Mouse (Mus musculus): Measurements from ENCODE around the gene Lhpp.
"Not testable (repeated sequence)": the region's sequence is repeated elsewhere in the genome, so short reads cannot be mapped to it uniquely, and the experiment has no call there.

The Lhpp gene

DNA sequence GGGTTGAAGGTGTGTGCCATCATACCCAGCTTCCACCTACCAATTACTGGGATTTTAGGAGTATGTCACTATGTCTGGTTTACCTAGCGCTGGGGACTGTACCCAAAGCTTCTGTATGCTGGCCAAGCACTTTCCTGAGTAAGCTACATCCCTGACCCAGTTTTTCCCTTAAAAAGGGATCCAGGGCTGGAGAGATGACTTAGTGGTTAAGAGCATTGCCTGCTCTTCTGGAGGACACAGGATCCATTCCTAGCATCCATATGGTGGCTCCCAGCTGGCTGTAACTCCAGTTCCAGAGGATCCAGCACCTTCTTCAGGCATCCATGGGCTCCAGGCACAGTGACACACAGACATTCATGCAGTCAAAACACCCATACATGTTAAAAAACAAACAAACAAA is 36.1 kb downstream of the Lhpp start:
- no peak for DNase-seq (ENCODE audit: low spot score in 2 of 2)

DNA sequence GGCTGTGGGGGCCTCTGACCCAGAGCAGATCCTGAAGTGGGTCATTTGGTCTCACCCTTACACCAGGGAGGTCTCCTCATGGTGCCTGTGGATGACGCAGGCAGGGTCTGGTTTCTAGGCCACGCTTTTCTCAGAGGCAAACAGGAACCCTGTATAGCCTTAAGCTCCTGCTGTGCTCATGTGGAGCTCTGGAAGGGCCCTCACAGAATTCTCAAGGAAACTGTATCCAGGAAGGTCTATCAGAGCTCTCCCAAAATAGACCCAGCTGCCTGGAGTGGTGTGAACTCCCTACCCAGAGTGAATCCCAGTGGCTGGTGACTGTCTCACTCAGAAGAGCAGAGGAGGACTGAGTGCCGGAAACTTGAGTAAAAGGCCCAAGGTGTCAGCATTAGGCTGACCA is 44.0 kb downstream of the Lhpp start:
- DNase-seq (ENCODE audit: low spot score in 2 of 2), result no peak

DNA sequence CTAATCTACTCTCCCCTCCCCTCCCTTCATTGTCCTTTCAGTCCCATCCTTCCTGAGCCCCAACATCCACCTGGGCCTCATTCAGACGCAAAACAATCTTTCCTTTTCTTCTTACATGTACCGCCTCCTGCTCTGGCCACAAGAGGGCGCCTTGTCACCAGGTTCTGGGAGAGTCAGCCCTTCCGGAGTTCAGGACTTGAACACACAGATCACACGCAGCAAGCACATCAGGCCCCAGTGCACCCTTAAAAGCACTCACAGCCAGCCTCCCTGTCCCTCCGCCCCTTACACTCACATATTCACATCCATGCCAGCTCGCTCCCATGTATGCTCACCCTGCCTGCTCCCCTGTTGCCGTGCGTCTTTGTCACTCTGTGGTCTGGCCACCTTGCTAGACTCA is 45.6 kb downstream of the Lhpp start:
- DNase-seq (ENCODE audit: low spot score in 2 of 2), result peak; percentile 81 to 90

DNA sequence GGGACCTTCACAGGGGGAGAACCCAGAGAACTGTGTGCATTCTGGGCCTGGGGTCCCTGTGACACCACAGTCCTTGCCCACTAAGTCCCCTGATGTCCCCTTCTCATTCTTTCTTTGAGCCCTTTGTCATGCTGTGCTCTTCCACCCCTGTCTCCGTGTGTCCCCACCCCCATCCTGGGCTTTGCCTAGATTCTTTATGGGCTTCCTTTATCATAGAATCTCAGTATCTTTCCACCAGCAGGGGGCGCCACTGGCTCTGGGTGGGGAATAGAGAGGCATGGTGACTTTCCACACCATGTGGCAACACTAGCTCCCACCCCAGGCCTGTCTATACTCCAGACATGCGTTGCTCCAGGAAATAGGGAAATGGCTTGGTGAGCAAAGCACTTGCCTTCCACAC is 46.1 kb downstream of the Lhpp start:
- DNase-seq (ENCODE audit: low spot score in 2 of 2), result peak; percentile 80 to 93

DNA sequence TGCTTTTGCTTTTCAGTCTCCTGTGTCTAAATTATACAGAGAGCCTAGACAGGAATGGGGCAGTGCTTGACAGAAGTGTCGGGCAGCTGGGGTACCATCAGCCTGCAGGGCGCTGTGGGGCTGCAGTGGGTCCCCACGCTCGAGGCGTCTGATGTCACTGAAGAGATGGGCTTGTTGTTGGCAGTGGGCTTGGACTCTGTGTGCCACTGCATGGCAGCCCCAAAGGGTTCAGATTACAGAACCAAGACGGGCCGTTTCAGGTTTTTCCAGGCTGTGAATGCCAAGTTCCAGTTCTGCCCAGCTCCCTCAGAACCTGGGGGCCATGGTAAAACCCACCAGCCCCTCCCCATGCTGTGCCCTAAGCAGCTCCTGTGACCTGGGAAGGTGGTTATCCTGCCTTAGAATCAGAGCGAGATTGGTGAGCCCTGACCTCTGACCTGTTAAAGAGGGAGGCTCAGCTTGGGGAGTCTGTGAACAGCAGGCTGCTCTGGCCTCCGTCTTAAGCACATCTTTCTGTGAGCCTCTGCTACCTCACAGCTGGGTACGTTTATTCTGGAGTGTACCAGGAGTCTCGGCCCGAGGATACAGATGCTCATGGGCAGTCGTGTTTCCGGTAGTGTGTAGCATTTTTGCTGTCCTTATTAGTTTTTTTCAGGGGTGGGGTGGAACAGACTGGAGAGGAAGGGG is 47.1 kb downstream of the Lhpp start:
- no peak for DNase-seq (ENCODE audit: low spot score in 2 of 2)

DNA sequence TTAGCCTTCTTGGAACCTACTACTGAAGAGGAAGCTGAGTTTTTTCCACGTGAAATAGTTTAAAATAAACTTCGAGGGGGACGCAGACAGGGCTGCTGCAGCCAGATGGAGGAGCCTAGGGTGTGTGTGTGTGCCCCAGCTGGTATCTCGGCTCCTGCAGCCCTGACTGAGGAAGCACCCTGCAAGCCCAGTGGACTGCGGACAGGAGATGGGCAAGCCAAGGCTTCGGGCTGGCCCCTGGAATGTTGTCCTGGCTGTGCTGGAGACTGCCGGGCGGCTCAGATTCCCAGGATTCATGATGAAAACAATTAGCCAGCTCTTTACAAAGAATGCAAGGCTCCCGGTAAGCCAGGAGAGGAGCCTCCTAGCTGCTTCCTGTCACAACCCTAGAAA is 47.6 kb downstream of the Lhpp start:
- DNase-seq (ENCODE audit: low spot score in 2 of 2), result no peak

DNA sequence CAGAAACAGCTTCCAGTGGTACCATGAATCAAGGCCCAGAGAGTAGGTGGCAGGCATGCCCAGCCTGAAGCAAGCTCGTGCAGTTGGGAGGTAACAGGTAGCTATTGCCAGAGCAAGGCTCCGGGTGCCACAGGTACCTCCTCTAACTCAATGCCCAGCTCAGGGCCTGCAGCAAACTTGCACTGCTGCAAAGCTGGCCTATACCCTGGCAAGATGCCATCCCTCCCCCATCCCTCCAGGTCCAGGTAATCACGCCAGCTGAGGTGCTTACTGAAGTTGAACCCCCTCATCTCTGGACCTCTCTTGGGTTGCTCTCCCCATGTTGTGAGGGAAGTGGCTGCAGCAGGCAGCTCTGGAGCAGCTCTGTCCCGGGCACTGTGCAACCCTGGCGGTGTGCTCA is 48.2 kb downstream of the Lhpp start:
- DNase-seq (ENCODE audit: low spot score in 2 of 2), result no peak

DNA sequence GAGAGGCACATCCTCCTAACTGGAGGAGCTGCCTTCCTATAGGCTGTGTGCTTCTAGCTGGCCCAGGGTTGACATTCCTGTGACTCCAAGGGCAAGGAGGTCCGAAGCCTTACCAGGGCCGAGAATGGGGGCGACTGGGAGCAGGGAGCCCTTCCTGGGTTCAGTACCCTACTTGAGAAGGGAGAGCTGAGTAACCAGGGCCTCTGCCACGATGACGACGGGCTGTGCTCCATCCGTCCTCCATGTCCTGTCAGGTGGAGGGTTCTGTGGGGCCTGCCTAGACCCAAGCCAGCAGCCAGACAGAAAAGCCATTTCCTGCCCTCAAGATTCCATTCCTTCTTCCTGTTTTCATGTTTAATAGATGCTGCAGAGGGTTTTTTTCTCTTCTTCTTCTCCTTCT is 49.2 kb downstream of the Lhpp start:
- no peak for DNase-seq (ENCODE audit: low spot score in 2 of 2)

DNA sequence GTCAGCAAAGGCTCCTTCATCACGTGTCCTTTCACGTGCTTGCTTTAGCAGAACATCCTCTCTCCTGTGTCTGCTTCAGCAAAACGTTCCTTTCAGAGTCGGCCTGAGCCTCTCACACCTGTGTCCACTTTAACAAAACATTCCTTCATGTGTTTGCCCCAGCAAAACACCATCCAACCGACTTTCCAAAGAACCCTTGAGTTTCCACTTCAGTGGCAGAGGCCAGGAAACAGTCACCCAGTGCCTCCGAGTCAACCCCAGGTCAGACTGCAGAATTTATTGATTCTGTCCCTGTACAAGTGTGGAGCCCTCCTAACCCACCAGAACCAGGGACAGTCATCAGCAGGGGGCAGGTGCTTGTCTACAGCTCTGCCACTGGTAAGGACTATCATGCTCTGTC is 52.4 kb downstream of the Lhpp start:
- DNase-seq (ENCODE audit: low spot score in 2 of 2), result not testable (repeated sequence)

DNA sequence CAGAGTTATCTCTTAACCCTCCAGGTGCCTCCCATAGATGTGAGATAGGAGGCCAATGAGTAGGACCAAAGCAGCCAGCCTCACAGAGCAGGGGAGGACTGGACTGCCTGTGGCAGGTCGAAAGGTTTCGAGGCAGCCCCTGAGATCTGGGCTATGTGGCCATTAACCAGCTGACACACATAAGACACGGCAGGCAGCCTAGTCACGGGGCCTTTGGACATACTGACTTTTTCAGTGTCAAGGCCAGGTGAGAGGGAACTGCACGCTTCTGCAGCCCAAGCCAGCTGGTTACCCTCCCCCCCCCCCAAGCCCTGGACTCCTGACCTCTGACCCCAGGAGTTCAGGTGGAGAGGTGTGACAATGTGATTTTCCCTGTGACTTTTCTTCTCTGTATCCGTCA is 54.4 kb downstream of the Lhpp start:
- DNase-seq (ENCODE audit: low spot score in 2 of 2), result no peak

DNA sequence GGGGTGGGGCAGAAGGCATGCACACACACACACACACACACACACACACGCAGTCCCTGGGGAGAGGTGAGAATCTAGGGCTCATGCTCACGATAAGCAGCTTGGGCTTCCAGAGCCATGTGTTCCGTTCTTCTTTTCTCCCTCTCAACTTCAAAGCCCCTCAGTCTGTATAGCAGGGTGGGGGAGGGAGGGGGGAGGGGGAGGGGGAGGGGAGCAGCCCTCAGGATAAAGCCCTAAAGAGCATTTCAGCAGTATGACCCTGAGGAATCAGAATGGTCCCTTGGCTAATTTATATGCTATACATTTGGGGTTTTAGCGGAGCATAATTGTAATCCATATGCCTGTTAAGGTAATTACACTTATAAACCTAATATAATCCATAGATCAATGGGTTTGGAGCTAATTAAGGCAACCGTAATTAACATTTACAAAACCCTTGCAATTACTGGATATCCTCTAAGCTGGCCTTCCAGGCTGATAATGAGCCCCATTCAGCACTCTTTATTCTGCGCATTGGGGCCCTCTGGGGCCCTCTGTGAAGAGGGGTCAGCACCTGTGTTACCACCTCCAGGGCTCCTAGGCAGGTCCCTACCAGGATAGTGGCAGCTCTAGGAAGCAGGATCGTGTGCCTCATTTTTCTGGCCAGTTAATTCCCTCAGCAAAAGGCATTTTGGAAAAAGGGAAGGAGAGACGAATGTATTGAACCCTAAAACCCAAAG is 55.4 kb downstream of the Lhpp start:
- DNase-seq (ENCODE audit: low spot score in 2 of 2), result no peak

DNA sequence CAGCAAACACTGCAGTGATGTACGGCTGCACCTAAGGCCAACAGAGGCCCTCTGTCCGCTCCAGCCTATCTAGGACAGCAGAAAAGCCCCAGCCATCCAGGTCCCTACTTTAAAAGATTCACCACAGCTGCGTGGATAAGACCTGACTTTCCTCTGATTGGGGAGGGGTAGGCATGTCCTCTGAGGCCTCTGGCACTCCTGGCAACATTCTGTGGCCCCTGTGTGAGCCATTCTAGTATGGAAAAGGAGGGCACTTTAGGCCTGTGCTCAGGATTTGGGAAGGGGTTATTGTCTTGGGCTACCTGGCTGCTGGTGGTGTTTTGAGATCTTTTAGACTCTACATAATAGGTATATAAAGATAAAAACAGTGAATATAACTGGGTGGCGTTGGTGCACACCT is 56.1 kb downstream of the Lhpp start:
- DNase-seq (ENCODE audit: low spot score in 2 of 2), result no peak

DNA sequence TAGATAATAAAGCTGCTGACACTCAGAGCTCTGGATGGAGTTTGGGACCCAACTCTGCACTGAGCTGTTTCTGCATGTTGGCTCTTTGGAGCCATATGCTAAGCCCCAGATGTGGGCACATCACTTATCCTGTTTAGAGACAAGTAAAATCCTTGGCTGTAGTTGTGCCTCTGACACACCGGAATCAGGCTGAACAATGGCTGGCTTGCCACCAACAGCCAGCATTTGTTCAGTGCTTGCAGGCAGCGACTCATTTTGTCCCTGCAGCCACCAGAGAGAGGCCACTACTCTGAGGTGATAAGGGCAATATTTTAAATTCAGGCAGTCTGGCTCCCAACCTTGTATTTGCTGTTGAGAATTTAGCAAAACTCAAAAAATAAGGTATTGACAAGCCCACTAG is 58.2 kb downstream of the Lhpp start:
- DNase-seq (ENCODE audit: low spot score in 2 of 2), result no peak

DNA sequence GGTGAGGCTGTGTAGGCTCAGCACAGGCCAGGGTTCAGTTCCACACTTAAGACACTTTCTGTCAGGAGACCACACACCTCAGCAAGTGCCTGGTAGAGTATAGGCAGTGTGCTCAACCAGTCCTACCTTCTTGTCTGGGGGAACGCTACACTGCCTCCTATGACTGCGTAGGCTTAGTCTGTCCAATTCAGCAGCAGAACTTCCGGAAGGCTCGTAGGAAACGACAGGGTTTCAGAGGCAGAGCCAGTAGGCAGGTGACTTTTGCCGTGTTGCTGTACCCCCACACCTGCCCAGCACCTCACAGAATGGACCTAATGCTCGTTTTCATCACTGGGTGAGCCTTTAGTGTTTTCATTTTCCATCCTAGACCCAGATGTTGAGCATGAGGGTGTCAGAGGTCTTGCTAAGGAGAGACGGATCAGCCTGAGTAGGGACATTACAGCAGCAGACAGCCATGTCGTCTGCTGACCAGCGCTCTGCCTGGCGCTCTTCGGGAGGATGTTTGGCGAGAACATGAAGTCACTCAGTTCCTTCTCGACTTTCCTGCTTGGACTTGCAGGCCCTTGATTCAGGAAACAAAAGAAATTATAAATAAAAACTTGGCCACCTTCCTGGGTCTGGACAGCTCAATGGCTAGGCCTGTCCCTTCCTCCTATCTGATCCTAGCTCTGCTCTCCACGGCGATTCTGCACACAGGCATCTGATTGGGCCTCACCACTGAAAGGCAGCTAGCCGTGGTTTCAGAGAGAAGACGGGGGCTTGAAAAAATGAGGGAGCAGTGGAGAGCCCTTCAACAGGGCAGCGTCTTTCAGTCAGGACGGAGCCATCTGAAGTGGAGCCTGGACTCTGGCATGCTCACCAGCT is 59.8 kb downstream of the Lhpp start:
- DNase-seq (ENCODE audit: low spot score in 2 of 2), result no peak

DNA sequence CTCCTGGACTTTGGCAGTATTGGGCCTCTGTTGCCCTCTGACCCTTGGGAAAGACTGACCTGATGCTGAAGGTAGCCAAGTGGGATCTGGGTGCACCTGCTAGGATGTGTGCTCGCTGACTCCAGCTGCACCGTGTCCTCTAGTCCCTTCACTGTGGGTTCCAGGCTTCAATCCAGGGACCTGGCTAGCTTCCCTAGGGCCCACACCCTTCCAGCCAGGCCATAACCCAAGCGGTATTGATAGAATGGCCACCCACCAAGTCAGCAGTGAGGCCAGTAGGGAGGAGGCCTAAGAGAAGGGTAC is 60.4 kb downstream of the Lhpp start:
- DNase-seq (ENCODE audit: low spot score in 2 of 2), result no peak

DNA sequence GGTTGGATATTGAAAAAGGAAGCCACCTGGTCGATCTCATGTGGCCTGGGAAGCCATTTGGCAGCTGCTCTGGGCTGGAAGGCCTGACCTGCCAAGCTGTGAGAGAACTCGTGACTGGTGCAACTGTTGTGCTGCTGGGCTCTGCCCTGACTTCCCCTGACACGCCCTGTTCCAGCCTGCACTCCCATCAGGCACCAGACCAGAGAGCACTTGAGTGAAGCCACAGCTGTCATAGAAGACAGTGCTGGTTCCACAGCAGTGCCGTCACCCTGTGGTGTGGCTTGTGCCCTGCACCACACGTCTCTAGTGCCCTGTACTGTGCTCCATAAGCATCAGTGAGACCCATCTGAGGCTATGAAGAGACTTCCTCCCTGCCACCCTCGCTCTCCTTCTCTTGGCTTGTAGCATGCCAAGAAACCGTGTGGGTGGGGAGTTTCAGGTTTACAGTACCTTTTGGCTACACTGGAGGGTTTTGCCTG is 62.1 kb downstream of the Lhpp start:
- peak in 1 of 2 experiments; percentile 29 for DNase-seq (ENCODE audit: low spot score in 2 of 2)

DNA sequence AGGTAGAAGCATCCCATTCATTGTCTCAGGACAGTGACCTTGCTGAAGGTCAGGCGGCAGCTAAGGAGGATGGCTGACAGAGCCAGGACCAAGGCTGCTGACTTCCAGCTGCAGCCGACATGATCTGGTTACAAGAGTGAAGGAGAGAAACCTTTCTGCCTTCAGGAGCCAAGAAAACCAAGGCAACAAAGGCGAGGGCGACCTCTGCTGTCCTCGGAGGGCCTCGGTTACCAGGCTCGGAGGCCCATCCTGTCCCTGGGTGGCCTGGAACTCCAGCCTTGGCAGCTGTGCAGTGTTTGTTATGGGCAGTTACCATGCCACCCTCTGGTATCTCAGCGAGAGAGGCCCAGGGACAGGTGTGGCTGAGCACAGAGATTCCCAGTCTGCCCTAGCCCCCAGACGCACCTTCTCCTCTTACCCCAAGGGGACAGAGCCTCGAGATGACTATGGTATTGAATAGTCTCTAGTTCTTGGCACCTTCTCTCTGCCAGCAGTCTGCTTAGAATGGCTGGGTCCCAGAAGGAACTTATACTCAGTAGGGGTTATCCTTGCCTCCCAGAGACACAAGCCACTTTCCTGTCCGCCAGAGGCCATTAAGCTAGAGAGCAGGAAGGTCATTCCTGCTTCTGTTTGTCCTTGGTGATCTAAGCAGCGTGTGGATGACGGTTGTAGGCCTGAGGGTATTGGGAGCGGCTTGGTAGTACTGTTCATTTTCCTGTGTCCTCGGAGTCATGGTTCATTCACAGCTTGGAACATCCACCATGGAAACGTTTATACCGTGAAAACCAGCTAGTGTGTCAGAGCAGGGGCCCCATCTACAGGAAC is 63.7 kb downstream of the Lhpp start:
- no peak for DNase-seq (ENCODE audit: low spot score in 2 of 2)

DNA sequence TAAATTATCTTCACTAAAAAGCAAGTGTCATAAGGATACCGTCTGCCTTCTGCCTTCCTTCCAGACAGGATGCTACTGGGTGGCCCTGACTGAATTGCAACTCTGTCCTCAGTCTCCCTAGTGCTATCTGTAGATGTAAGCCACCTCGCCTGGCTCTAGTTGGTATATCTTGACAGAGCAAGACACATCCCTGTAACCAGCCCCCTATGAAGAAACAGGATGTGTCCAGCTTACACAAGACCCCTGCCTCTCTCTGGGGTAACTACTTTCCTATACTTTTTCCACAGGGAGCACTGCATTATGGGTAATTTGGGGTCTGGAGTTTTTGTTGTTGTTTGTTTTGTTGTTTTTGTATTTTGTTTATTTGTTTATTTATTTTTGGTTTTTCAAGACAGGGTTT is 65.5 kb downstream of the Lhpp start:
- DNase-seq (ENCODE audit: low spot score in 2 of 2), result no peak

DNA sequence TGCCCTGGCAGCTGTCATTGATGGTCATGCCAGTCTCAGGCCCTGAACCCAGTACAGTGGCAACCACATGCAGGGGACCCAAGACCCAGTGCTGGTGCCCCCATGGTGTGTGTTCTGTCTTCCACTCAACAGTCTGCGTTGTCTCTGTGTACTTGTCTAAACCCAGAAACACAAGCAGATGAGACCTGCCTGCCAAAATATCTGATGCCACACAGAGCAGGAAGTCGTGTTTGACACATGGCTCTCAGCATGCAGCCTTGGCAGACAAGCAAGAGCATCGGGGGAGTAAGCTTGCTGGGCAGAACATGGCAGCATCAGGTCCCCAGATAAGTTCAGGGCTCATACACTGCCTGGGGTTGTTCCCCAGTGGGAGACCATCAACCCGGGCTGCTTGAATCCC is 68.7 kb downstream of the Lhpp start:
- no peak for DNase-seq (ENCODE audit: low spot score in 2 of 2)

DNA sequence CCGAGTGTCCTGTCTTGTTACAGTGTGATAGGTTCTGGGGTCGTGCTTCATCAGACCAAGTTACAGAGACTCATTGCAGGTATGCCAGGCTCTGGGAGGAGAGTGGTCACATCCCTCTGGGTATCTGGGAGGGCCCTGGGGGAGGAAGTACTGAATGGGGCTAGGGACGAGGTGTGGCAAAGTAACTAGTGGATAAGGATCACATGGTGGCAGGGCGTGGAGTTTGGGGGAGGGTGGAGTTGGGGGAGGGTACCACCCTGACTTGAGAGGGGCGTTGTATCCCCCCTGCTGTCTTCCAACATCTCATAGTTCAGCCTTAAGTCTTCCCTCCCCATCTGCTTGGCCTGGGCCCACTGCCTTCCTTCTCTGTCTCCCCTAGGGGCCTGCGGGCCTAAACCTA is 69.1 kb downstream of the Lhpp start:
- no peak for DNase-seq (ENCODE audit: low spot score in 2 of 2)

DNA sequence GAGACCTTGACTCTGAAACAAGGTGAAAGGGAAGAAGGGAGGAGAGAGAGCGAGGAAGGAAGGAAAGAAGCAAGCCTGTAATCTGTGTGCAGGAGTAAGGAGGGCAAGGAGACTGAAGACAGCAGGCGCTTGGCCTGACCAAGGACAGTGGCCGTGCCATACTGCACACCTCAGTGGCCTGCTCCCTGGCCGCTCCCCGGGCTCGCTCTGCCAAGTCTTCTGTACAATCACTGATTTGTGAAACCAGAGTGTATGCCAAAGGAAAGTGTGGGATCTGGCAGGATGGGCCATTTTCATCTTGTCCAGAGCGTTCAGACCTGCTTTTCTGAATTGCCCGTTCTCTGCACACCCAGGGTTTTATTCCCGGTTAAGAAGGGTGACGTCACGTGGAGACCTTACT is 70.9 kb downstream of the Lhpp start:
- DNase-seq (ENCODE audit: low spot score in 2 of 2), result no peak

DNA sequence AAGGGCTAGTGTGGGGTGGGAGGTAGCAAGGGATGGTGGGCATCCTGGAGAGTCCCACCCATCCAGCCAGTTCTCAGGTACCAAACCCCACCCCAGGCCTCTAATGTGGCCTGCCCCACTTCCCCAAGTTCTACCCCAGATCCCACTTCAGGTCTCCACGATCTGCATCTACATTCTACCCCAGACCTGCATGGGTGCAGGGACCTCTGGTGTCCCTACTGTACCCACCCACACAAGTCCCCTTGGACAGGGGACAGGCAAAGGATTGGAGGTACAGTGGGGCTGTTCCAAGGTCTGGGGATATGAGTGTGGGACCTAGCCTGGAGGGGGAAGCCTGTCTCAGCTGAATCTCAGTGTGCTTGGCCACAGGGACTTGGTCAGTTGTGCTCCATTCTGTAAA is 71.4 kb downstream of the Lhpp start:
- DNase-seq (ENCODE audit: low spot score in 2 of 2), result no peak
